Mouse (Mus musculus) limb, embryonic 10.5 days (tissue): ENCODE results near the gene Gps2. TPM values are rescaled to one million over a fixed set of nuclear protein-coding genes. Genes with fewer than 3 reads are reported as not detected.
"Not testable (repeated sequence)": the region's sequence is repeated elsewhere in the genome, so short reads cannot be mapped to it uniquely, and the experiment has no call there.

Experiments
- DNase-seq: peaks from one replicate; pipeline ENCODE4 v3.0.0-alpha.2; 2017; ENCODE audit warnings: low spot score
- H3K27ac ChIP-seq: fragments of 300-500 bp; sonication (generic); 2 replicates; pipeline ENCODE4 v1.5.1; 2016; ENCODE audit warnings: mild to moderate bottlenecking
- H3K27me3 ChIP-seq: fragments of 300-500 bp; sonication (generic); 2 replicates; pipeline ENCODE4 v1.6.1; 2016; ENCODE audit warnings: low read depth, mild to moderate bottlenecking; ENCODE audit not compliant: poor library complexity, severe bottlenecking
- H3K36me3 ChIP-seq: fragments of 300-500 bp; sonication (generic); 2 replicates; pipeline ENCODE4 v1.6.1; 2016; ENCODE audit warnings: mild to moderate bottlenecking, moderate library complexity
- H3K4me1 ChIP-seq: fragments of 300-500 bp; sonication (generic); 2 replicates; pipeline ENCODE4 v1.6.1; 2016
- H3K4me3 ChIP-seq: fragments of 300-500 bp; sonication (generic); 2 replicates; pipeline ENCODE4 v1.5.1; 2016; ENCODE audit warnings: mild to moderate bottlenecking, moderate library complexity
- H3K9me3 ChIP-seq: fragments of 300-500 bp; sonication (generic); replicated peaks from 2 replicates; pipeline ENCODE4 v1.6.1; 2016; ENCODE audit warnings: mild to moderate bottlenecking
- WGBS: fragments of 180-500 bp; shearing (Covaris S2); methylation state at CpG from one replicate; pipeline ENCODE4 v1.1.7; 2016; 5-methylcytosine and 5-hydroxymethylcytosine counted together
- polyA plus RNA-seq: library from polyadenylated mRNA; unstranded; fragments of >200 nt; fragmentation: Nextera tagmentation; extraction: Ambion mirVana; gene quantifications from 2 replicates; pipeline ENCODE4 v1.2.1, GENCODE M21; 2016

Gene Gps2
- polyA plus RNA-seq, 1 experiment from 2014 or later = 91.6 TPM

- Histone ChIP-seq H3K36me3 (peaks cover 27% of the 10 kb centered on the region), H3K27me3 (no peaks in the 10 kb centered on the region), H3K27ac (peak overlapping the region; percentile 99), H3K4me3 (peak overlapping the region; percentile 100), H3K9me3 (no peaks in the 10 kb centered on the region), H3K4me1 (peaks cover 35% of the 10 kb centered on the region)
- 5% methylated on average over 12 of the region's 12 CpGs for WGBS
- DNase-seq = no peak
Observed at GRCm38 (mm10) chr11:69922012-69922756, 8.5 kb downstream of the Gps2 start.

- Histone ChIP-seq H3K27me3 (no peaks in the 10 kb centered on the region), H3K4me3 (no peak overlapping the region), H3K4me1 (peaks cover 29% of the 10 kb centered on the region), H3K9me3 (no peaks in the 10 kb centered on the region), H3K27ac (peak overlapping the region; percentile 99), H3K36me3 (peaks cover 21% of the 10 kb centered on the region)
- DNase-seq = no peak
- 70% methylated on average over 3 of the region's 3 CpGs for WGBS
Observed at GRCm38 (mm10) chr11:69922796-69923195, 9.1 kb downstream of the Gps2 start.

- no peaks in the 10 kb centered on the region for H3K9me3 ChIP-seq
- no peaks in the 10 kb centered on the region for H3K27me3 ChIP-seq
- H3K27ac ChIP-seq = no peak overlapping the region
- H3K4me3 ChIP-seq = no peak overlapping the region
- DNase-seq = no peak
- WGBS = 96% methylated on average over 2 of the region's 2 CpGs
- H3K4me1 ChIP-seq = peaks cover 5% of the 10 kb centered on the region
- no peaks in the 10 kb centered on the region for H3K36me3 ChIP-seq
Observed at GRCm38 (mm10) chr11:69927501-69927900, 13.8 kb downstream of the Gps2 start.

- H3K4me3 ChIP-seq = no peak overlapping the region
- no peaks in the 10 kb centered on the region for H3K9me3 ChIP-seq
- no peak for DNase-seq
- H3K4me1 ChIP-seq = peaks cover 9% of the 10 kb centered on the region
- no peaks in the 10 kb centered on the region for H3K36me3 ChIP-seq
- WGBS = 92% methylated on average over 4 of the region's 4 CpGs
- H3K27ac ChIP-seq = no peak overlapping the region
- 0 out of 2 replicates have a peak, but pooled peaks cover 2% of the 10 kb centered on the region for H3K27me3 ChIP-seq
Observed at GRCm38 (mm10) chr11:69929712-69930111, 16.0 kb downstream of the Gps2 start.

- not testable (repeated sequence) for H3K27me3 ChIP-seq, H3K27ac ChIP-seq, DNase-seq, H3K4me3 ChIP-seq, H3K36me3 ChIP-seq, H3K9me3 ChIP-seq
- WGBS = 87% methylated on average over 8 of the region's 8 CpGs
- peaks cover 13% of the 10 kb centered on the region for H3K4me1 ChIP-seq
Observed at GRCm38 (mm10) chr11:69930176-69930575, 16.5 kb downstream of the Gps2 start.

- H3K36me3 ChIP-seq = no peaks in the 10 kb centered on the region
- peaks cover 22% of the 10 kb centered on the region for H3K4me1 ChIP-seq
- no peaks in the 10 kb centered on the region for H3K9me3 ChIP-seq
- WGBS = 78% methylated on average over 3 of the region's 3 CpGs
- no peak overlapping the region for H3K4me3 ChIP-seq
- peaks cover 13% of the 10 kb centered on the region for H3K27me3 ChIP-seq
- no peak overlapping the region for H3K27ac ChIP-seq
- no peak for DNase-seq
Observed at GRCm38 (mm10) chr11:69930967-69931537, 17.4 kb downstream of the Gps2 start.

GRCm38 (mm10) chr11:69931769-69932168 lies 18.1 kb downstream of the Gps2 start:
- peaks cover 29% of the 10 kb centered on the region for H3K4me1 ChIP-seq
- DNase-seq = no peak
- 76% methylated on average over 8 of the region's 8 CpGs for WGBS
- H3K4me3 ChIP-seq = no peak overlapping the region
- H3K27me3 ChIP-seq = peaks cover 21% of the 10 kb centered on the region
- H3K27ac ChIP-seq = no peak overlapping the region
- no peaks in the 10 kb centered on the region for H3K36me3 ChIP-seq
- H3K9me3 ChIP-seq = no peaks in the 10 kb centered on the region

- WGBS = 37% methylated on average over 3 of the region's 3 CpGs
- no peak for DNase-seq
- no peaks in the 10 kb centered on the region for H3K9me3 ChIP-seq
Observed at GRCm38 (mm10) chr11:69932254-69932653, 18.6 kb downstream of the Gps2 start.

GRCm38 (mm10) chr11:69933066-69933465 lies 19.4 kb downstream of the Gps2 start:
- no peaks in the 10 kb centered on the region for H3K36me3 ChIP-seq
- H3K9me3 ChIP-seq = no peaks in the 10 kb centered on the region
- no peak overlapping the region for H3K27ac ChIP-seq
- H3K4me3 ChIP-seq = no peak overlapping the region
- DNase-seq = no peak
- H3K4me1 ChIP-seq = peaks cover 42% of the 10 kb centered on the region
- 83% methylated on average over 4 of the region's 4 CpGs for WGBS
- H3K27me3 ChIP-seq = peaks cover 34% of the 10 kb centered on the region

More at GRCm38 (mm10) chr11:69932254-69932653, 18.6 kb downstream of the Gps2 start:
- H3K27ac ChIP-seq = no peak overlapping the region
- H3K4me1 ChIP-seq = peaks cover 34% of the 10 kb centered on the region
- H3K36me3 ChIP-seq = no peaks in the 10 kb centered on the region
- peaks cover 25% of the 10 kb centered on the region for H3K27me3 ChIP-seq
- H3K4me3 ChIP-seq = no peak overlapping the region

- peak overlapping the region; percentile 89; the same call in 1 of the 2 replicates for H3K27ac ChIP-seq
- WGBS = 1% methylated on average over 18 of the region's 18 CpGs
- peaks cover 45% of the 10 kb centered on the region for H3K27me3 ChIP-seq
- H3K4me1 ChIP-seq = peaks cover 53% of the 10 kb centered on the region
- peak overlapping the region; percentile 77 for H3K4me3 ChIP-seq
- peak; percentile 99 for DNase-seq
- no peaks in the 10 kb centered on the region for H3K36me3 ChIP-seq
- no peaks in the 10 kb centered on the region for H3K9me3 ChIP-seq
Observed at GRCm38 (mm10) chr11:69934169-69934568, 20.5 kb downstream of the Gps2 start.

GRCm38 (mm10) chr11:69934681-69935080 lies 21.0 kb downstream of the Gps2 start:
- Histone ChIP-seq H3K27ac (peak overlapping the region; percentile 89; the same call in 1 of the 2 replicates), H3K27me3 (peaks cover 50% of the 10 kb centered on the region), H3K36me3 (no peaks in the 10 kb centered on the region), H3K4me1 (peaks cover 56% of the 10 kb centered on the region), H3K4me3 (peak overlapping the region; percentile 77), H3K9me3 (no peaks in the 10 kb centered on the region)
- no peak for DNase-seq
- WGBS = 22% methylated on average over 6 of the region's 6 CpGs

- Histone ChIP-seq H3K36me3 (peaks cover 5% of the 10 kb centered on the region; the same call in 1 of the 2 replicates), H3K4me3 (peak within 1 kb of the TSS; percentile 77), H3K9me3 (no peaks in the 10 kb centered on the region), H3K27ac (peak within 1 kb of the TSS; percentile 89), H3K27me3 (peaks cover 53% of the 10 kb centered on the region), H3K4me1 (peaks cover 61% of the 10 kb centered on the region)
- peak; percentile 97 for DNase-seq
- WGBS = 1% methylated on average over 59 of the region's 62 CpGs
Observed at GRCm38 (mm10) chr11:69935137-69935879, 21.6 kb downstream of the Gps2 start, which contains the start of gene Ybx2. Ybx2 (plus strand) TSS chr11:69935796.

- Histone ChIP-seq H3K4me3 (peak overlapping the region; percentile 77), H3K27ac (peak overlapping the region; percentile 89), H3K27me3 (peaks cover 58% of the 10 kb centered on the region), H3K4me1 (peaks cover 61% of the 10 kb centered on the region), H3K36me3 (peaks cover 9% of the 10 kb centered on the region; the same call in 1 of the 2 replicates), H3K9me3 (no peaks in the 10 kb centered on the region)
- 2% methylated on average over 30 of the region's 30 CpGs for WGBS
- peak; percentile 60 for DNase-seq
Observed at GRCm38 (mm10) chr11:69936156-69936555, 22.5 kb downstream of the Gps2 start.
